Mouse (Mus musculus) stomach, postnatal 0 days (tissue): ENCODE data around the gene Cdt1.

Experiments used
- CTCF ChIP-seq: IDR thresholded peaks from 2 replicates; pipeline ENCODE4 v1.5.1; 2016; ENCODE audit warnings: antibody characterized with exemption, low read depth, mild to moderate bottlenecking, moderate library complexity
- EP300 ChIP-seq: optimal IDR thresholded peaks from 2 replicates; pipeline ENCODE3; 2016; ENCODE audit warnings: antibody characterized with exemption

GRCm38 (mm10) chr8:122573577-122573976, 5.8 kb downstream of the Cdt1 start:
- TF ChIP-seq CTCF (no peak), EP300 (no peak)
